Mouse (Mus musculus) liver, postnatal 0 days (tissue): Measurements from ENCODE around the gene Cntd1.

Source experiments
- CTCF ChIP-seq: sonication (generic); IDR thresholded peaks from 2 replicates; pipeline ENCODE4 v1.5.1; 2016; ENCODE audit warnings: antibody characterized with exemption, low read depth
- EP300 ChIP-seq: IDR thresholded peaks from 2 replicates; pipeline ENCODE4 v1.6.1; 2016; ENCODE audit warnings: antibody characterized with exemption, low read depth, mild to moderate bottlenecking

DNA sequence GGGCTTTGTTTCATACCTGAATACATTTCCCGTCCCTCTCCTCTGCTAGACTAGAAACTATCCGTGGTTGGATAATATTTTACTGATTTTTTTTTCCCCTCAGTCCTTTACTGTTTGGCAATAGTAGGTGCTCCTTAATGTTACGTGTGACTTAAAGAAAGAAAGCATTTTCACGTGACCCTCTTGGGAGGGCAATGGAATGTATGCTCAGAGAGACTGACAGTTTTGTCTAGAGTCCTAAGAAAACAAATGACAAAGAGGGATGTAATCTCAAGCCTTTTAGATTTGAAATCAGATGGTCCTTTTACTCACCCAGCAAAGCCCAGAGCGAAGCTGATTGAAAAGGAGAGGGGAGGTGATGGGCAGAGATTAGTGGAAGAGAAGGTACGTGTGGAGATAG, 12.9 kb upstream of the Cntd1 start:
- TF ChIP-seq CTCF (no peak), EP300 (no peak)
